Mouse (Mus musculus): ENCODE measurements at regions not wholly inside any gene's neighbourhood (a gene's known extent, or its start where the extent isn't known, plus 50 kb on each side); places are given as distances from the start of the nearest gene placed in this dataset.

GRCm38 (mm10) chr7:40762520-40762919 is 135.6 kb upstream of the Vstm2b start:
- TF ChIP-seq CTCF (IDR thresholded peaks at IDR 0.05; ENCODE audit: extremely low read depth, insufficient read length, insufficient replicate concordance, low read depth, low read length) = no peak
- TF ChIP-seq POLR2A (IDR thresholded peaks at IDR 0.05; ENCODE audit: low read depth, low read length) = no peak

GRCm38 (mm10) chr7:40766142-40766541 is 132.0 kb upstream of the Vstm2b start:
- Histone ChIP-seq H3K27me3 (ENCODE audit: control insufficient read depth, insufficient read depth, low read length) (no peaks in the 10 kb centered on the region), H3K4me3 (ENCODE audit: low read depth, low read length) (no peak overlapping the region), H3K4me1 (ENCODE audit: control insufficient read depth, insufficient read depth, insufficient read length, low read length) (no peaks in the 10 kb centered on the region), H3K27ac (ENCODE audit: insufficient read depth, low read depth, low read length) (no peak overlapping the region), H3K36me3 (ENCODE audit: control insufficient read depth, insufficient read depth, low read length) (no peaks in the 10 kb centered on the region)
- WGBS = 55% methylated on average over 3 of the region's 3 CpGs
- no peak for TF ChIP-seq CTCF (IDR thresholded peaks at IDR 0.05; ENCODE audit: extremely low read depth, insufficient read length, insufficient replicate concordance, low read depth, low read length)
- no peak for TF ChIP-seq POLR2A (IDR thresholded peaks at IDR 0.05; ENCODE audit: low read depth, low read length)

More at GRCm38 (mm10) chr7:40762520-40762919, 135.6 kb upstream of the Vstm2b start:
- Histone ChIP-seq H3K4me1 (ENCODE audit: control insufficient read depth, insufficient read depth, insufficient read length, low read length) (no peaks in the 10 kb centered on the region), H3K27me3 (ENCODE audit: control insufficient read depth, insufficient read depth, low read length) (no peaks in the 10 kb centered on the region), H3K27ac (ENCODE audit: insufficient read depth, low read depth, low read length) (no peak overlapping the region), H3K4me3 (ENCODE audit: low read depth, low read length) (no peak overlapping the region), H3K36me3 (ENCODE audit: control insufficient read depth, insufficient read depth, low read length) (no peaks in the 10 kb centered on the region)
- WGBS = 10% methylated on average over 5 of the region's 5 CpGs

GRCm38 (mm10) chr7:40776220-40776619 is 121.9 kb upstream of the Vstm2b start:
- no peak for TF ChIP-seq CTCF (IDR thresholded peaks at IDR 0.05; ENCODE audit: extremely low read depth, insufficient read length, insufficient replicate concordance, low read depth, low read length)
- no peak for TF ChIP-seq POLR2A (IDR thresholded peaks at IDR 0.05; ENCODE audit: low read depth, low read length)
- 48% methylated on average over 4 of the region's 4 CpGs for WGBS

GRCm38 (mm10) chr7:40784906-40785305 is 113.2 kb upstream of the Vstm2b start:
- H3K27me3 ChIP-seq (ENCODE audit: control insufficient read depth, insufficient read depth, low read length) = no peaks in the 10 kb centered on the region
- TF ChIP-seq POLR2A (IDR thresholded peaks at IDR 0.05; ENCODE audit: low read depth, low read length) (no peak), CTCF (IDR thresholded peaks at IDR 0.05; ENCODE audit: extremely low read depth, insufficient read length, insufficient replicate concordance, low read depth, low read length) (no peak)
- no peaks in the 10 kb centered on the region for H3K36me3 ChIP-seq (ENCODE audit: control insufficient read depth, insufficient read depth, low read length)
- WGBS = 58% methylated on average over 1 of the region's 1 CpGs
- H3K27ac ChIP-seq (ENCODE audit: insufficient read depth, low read depth, low read length) = no peak overlapping the region
- no peaks in the 10 kb centered on the region for H3K4me1 ChIP-seq (ENCODE audit: control insufficient read depth, insufficient read depth, insufficient read length, low read length)
- no peak overlapping the region for H3K4me3 ChIP-seq (ENCODE audit: low read depth, low read length)

More at GRCm38 (mm10) chr7:40776220-40776619, 121.9 kb upstream of the Vstm2b start:
- no peak overlapping the region for H3K27ac ChIP-seq (ENCODE audit: insufficient read depth, low read depth, low read length)
- H3K4me1 ChIP-seq (ENCODE audit: control insufficient read depth, insufficient read depth, insufficient read length, low read length) = no peaks in the 10 kb centered on the region
- H3K36me3 ChIP-seq (ENCODE audit: control insufficient read depth, insufficient read depth, low read length) = no peaks in the 10 kb centered on the region
- H3K27me3 ChIP-seq (ENCODE audit: control insufficient read depth, insufficient read depth, low read length) = no peaks in the 10 kb centered on the region
- H3K4me3 ChIP-seq (ENCODE audit: low read depth, low read length) = no peak overlapping the region

- H3K4me3 ChIP-seq (ENCODE audit: low read depth, low read length) = no peak overlapping the region
- no peak overlapping the region for H3K27ac ChIP-seq (ENCODE audit: insufficient read depth, low read depth, low read length)
- no peak for TF ChIP-seq CTCF (IDR thresholded peaks at IDR 0.05; ENCODE audit: extremely low read depth, insufficient read length, insufficient replicate concordance, low read depth, low read length)
- TF ChIP-seq POLR2A (IDR thresholded peaks at IDR 0.05; ENCODE audit: low read depth, low read length) = no peak
- WGBS = 64% methylated on average over 2 of the region's 2 CpGs
- H3K4me1 ChIP-seq (ENCODE audit: control insufficient read depth, insufficient read depth, insufficient read length, low read length) = no peaks in the 10 kb centered on the region
- no peaks in the 10 kb centered on the region for H3K36me3 ChIP-seq (ENCODE audit: control insufficient read depth, insufficient read depth, low read length)
- H3K27me3 ChIP-seq (ENCODE audit: control insufficient read depth, insufficient read depth, low read length) = no peaks in the 10 kb centered on the region
Observed at GRCm38 (mm10) chr7:40786758-40787157, 111.4 kb upstream of the Vstm2b start.

- no peak overlapping the region for H3K4me3 ChIP-seq (ENCODE audit: low read depth, low read length)
Observed at GRCm38 (mm10) chr7:40788486-40788885, 109.6 kb upstream of the Vstm2b start.

GRCm38 (mm10) chr7:40794458-40795207 is 103.5 kb upstream of the Vstm2b start:
- H3K4me3 ChIP-seq (ENCODE audit: low read depth, low read length) = no peak overlapping the region
- no peaks in the 10 kb centered on the region for H3K27me3 ChIP-seq (ENCODE audit: control insufficient read depth, insufficient read depth, low read length)
- H3K4me1 ChIP-seq (ENCODE audit: control insufficient read depth, insufficient read depth, insufficient read length, low read length) = no peaks in the 10 kb centered on the region
- no peak overlapping the region for H3K27ac ChIP-seq (ENCODE audit: insufficient read depth, low read depth, low read length)
- TF ChIP-seq CTCF (IDR thresholded peaks at IDR 0.05; ENCODE audit: extremely low read depth, insufficient read length, insufficient replicate concordance, low read depth, low read length) = no peak
- TF ChIP-seq POLR2A (IDR thresholded peaks at IDR 0.05; ENCODE audit: low read depth, low read length) = no peak
- no peaks in the 10 kb centered on the region for H3K36me3 ChIP-seq (ENCODE audit: control insufficient read depth, insufficient read depth, low read length)
- 78% methylated on average over 11 of the region's 11 CpGs for WGBS

More at GRCm38 (mm10) chr7:40788486-40788885, 109.6 kb upstream of the Vstm2b start:
- WGBS = 71% methylated on average over 2 of the region's 2 CpGs
- Histone ChIP-seq H3K27me3 (ENCODE audit: control insufficient read depth, insufficient read depth, low read length) (no peaks in the 10 kb centered on the region), H3K4me1 (ENCODE audit: control insufficient read depth, insufficient read depth, insufficient read length, low read length) (no peaks in the 10 kb centered on the region), H3K36me3 (ENCODE audit: control insufficient read depth, insufficient read depth, low read length) (no peaks in the 10 kb centered on the region), H3K27ac (ENCODE audit: insufficient read depth, low read depth, low read length) (no peak overlapping the region)
- no peak for TF ChIP-seq POLR2A (IDR thresholded peaks at IDR 0.05; ENCODE audit: low read depth, low read length)
- TF ChIP-seq CTCF (IDR thresholded peaks at IDR 0.05; ENCODE audit: extremely low read depth, insufficient read length, insufficient replicate concordance, low read depth, low read length) = no peak

Data from small intestine, adult 2 months (tissue).